Mouse (Mus musculus) thymus, postnatal 14 days (tissue): ENCODE data around the gene Pde5a.

Experiments
- DNase-seq: peaks from one replicate; pipeline ENCODE4 v3.0.0; 2021

Gene Pde5a

GRCm38 (mm10) chr3:122860573-122861498 lies 132.1 kb downstream of the Pde5a start:
- no peak for DNase-seq

DNA sequence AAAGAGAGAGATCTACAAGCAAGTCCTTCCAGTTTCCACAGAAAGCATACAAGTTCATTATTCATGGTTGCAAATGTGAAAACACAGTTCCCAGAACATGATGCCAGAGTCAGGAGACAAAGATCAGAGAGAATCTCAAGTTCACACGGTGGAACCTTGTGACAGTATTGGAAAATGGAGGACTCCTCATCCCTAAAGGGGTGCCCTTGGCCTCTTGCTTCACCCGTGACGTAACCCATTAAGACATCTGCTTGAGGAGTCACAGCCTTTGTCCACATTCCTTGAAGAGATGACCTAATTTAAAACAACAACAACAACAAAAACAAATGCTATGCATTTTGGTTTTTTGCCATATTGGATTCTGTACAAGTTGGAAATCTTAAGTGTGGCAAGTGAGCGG lies 136.3 kb downstream of the Pde5a start:
- no peak for DNase-seq

- no peak for DNase-seq
Observed at GRCm38 (mm10) chr3:122868270-122868669, 139.5 kb downstream of the Pde5a start.

DNA sequence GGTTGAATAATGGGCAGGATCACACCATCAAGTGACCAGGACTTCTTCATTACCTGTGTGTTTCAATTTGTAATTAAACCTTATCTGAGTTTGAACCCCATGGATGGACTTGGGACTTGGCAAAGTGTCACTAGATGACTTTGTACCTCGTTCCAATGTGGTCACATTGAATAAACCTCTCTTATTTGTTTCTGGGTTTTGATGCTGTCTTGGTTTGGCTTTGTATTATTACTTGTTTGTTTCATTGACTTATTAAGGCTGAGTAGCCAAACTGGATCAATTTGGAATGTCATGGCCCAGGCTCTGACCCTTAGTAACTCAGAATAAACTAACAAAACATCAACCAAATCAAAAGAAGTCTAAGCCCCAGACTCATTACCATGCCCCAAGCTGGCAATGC lies 142.8 kb downstream of the Pde5a start:
- no peak for DNase-seq

GRCm38 (mm10) chr3:122876870-122877269 lies 148.1 kb downstream of the Pde5a start:
- DNase-seq = no peak

GRCm38 (mm10) chr3:122877543-122877942 lies 148.8 kb downstream of the Pde5a start:
- no peak for DNase-seq

- DNase-seq = no peak
Observed at GRCm38 (mm10) chr3:122878705-122879315, 150.1 kb downstream of the Pde5a start.

DNA sequence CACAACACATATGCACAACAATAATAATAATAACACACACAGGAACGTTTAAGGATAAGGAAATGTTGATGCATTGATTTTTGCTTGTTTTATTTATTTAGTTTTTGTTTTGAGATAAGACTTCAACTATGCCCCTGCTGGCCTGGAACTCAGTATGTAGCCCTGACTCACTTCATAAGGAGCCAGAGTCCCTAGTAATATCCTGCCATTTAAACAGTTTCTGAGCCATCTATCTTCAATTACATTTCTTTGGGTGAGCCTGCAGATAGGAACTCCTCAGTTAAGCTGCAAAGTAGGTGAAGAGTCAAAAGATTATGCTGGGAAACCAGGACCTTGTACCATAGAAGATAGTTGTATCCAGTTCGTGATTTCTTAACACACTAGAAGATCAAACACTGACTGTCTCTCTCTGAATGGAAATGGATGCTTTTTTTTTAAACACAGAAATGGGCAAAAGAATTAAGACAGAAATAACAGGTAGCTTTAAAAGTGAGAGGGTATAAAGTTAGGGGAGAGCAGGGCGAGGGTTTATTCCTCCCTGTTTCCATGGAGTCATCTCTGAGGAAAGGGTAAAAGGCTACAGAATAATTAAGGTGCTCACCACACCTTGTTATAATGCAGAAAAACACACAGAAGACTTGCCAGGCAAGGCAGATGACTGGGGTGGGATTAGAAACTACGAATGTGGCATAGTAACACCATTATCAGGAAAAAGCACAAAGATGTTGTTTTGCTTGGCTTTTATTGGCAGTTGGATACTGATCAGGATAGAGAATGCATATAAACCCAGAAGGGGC lies 159.0 kb downstream of the Pde5a start:
- DNase-seq = no peak

- DNase-seq = no peak
Observed at GRCm38 (mm10) chr3:122888371-122888819, 159.6 kb downstream of the Pde5a start.

- no peak for DNase-seq
Observed at GRCm38 (mm10) chr3:122894772-122895171, 166.0 kb downstream of the Pde5a start, which contains the start of gene Fabp2. TSS of gene Fabp2 (plus strand) at chr3:122895072.

DNA sequence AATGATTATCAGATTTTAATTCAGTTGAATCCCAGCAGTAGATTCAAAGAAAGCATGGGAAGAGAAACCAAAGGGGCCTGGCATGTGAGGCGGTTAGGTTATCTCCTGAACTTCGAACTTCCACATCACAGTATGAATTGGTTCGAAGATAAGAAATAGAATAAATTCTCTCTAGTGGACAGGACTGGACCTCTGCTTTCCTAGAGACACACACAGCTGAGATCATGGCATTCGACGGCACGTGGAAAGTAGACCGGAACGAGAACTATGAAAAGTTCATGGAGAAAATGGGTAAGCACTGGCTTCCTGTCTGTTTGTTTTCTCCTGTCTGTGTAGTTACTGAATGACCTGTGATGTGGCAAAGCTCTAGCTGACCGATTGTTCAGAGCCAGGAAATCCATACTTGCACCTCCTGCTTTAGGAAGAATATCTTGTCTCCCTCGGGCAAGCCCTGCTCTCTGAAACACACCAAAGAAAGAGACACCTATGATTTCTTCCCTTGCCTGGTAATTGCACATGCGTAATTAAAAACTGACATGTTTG lies 166.5 kb downstream of the Pde5a start:
- no peak for DNase-seq

DNA sequence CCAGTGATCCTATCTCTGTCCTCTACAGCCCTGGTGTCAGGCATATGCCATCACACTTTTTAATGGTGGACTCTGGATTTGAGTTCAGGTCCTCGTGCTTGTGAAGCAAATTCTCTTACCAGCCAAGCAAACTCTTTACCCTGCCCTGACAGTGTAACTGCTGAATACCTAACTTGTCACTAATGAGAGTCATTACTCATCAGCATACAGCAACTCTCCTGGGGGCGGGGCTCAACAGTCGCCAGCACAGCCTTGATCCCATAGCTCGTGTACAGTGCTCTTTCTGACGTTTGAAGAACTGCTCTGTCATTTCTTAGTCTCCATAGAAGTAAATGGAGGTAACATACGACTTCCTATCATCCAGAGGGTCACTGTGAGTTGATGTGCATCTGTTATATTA lies 169.5 kb downstream of the Pde5a start:
- DNase-seq = no peak

DNA sequence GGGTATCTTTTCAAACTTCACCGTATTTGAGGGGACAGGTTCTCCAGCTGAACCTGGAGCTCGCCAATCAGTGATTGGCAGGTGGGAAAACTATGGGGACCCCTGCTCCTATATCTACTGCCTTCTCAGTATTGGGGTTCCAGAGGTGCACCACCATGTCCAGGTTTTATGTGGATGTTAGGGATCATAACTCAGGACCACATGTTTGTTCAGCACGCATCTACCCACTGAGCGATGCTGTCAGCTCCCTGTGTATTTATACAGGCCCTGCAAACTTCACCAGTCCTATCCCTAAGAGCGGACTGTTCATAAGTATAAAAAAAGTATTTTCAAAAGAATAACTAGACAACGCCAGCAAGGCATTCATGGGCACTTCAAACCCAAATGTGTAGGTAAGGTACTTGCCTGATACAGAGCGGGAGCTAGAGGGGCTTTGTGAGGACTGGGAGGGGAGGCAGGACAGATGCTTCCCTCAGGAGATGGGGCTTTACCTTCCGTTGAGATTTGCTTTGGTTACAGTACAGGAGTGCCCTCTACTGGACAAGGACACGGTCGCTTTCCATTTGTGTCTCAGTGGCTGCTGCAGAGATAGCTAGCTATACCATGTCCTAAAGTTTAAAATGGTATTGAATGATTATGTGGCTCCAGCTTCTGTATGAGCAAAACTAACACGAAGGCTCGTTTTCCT lies 175.1 kb downstream of the Pde5a start:
- DNase-seq = peak; percentile 28

DNA sequence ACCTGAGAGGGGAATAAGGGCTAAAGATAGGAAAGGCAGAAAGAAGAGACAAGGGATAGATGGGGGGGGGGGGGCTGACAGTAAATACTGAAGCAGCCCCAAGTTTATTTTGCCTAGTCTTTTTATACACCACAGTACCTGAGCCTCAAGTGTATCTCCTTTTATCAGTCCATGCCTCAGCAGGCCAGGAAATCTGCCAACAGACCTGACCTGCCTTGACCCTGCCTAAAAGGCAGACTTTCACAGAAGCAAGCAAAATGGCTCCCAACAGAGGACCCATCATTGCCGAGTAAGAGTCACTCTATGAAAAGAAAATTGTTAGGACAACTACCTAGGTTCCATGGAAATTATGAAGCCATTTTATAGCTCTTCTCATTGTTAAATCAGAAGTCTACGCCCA lies 179.1 kb downstream of the Pde5a start:
- DNase-seq = no peak
